Mouse (Mus musculus): ENCODE measurements around the gene Qsox1. TPM values are rescaled to one million over a fixed set of nuclear protein-coding genes. Genes with fewer than 3 reads are reported as not detected.
A peak's percentile ranks its signal among the peaks of the same experiment; 100 is the strongest.

Gene Qsox1
- polyA plus RNA-seq, 1 experiment from 2014 or later: 28.5 TPM

DNA sequence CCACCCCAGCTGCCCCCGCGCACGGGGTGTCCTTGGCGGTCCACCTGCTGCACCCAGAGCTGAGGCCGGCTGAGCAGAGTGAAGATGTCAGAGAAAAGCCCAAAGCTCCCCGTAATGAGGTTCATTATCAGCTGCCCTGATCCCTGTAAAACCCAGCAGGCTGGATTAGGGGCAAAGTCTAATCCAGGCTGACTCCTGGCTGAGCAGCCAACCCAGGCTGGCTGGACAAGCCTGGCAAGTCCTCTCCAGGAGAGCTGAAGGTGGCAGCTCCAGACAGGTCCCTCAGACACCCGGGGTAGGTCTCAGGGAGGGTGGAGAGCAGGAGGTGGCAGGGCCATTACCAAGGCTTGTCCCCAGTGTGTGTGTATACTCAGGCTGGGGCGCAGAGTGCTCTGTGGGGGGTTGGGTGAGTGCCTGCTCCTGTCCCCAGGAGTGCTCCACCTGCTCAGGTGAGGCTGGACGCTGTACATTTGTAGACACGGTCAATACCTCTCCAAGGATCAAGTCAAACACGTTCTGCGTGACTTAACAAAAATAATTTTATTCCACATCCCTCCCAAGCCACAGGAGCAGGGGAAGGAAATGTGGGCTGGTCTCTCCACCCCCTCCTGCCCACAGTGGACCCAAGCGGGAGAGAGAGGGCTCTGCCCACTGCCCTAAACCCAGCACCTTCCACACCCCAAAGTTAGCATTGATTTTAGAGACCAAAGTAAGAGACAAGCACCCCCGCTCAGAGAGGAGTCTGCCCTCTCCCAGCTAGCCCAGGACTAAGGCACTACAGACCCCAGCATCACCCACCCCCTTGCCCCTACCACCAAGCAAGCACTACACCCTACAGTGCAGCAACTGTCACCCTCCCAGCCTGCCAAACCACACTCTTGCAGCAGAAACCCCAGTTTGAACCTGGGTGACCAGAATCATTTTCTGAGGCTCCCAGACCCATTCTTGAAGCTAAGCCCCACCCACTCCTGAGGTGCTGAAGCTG is 34.8 kb downstream of the Qsox1 start:
- Histone ChIP-seq H3K9ac (ENCODE audit: low read depth, low read length) (no peak overlapping the region), H3K4me2 (ENCODE audit: low read length) (no peak overlapping the region), H3K27me3 (ENCODE audit: insufficient read depth, low read length) (no peaks in the 10 kb centered on the region), H3K9me3 (replicated peaks; ENCODE audit: low read length) (no peaks in the 10 kb centered on the region), H3K36me3 (ENCODE audit: insufficient read depth, low read length) (0 out of 2 replicates have a peak, but pooled peaks cover 17% of the 10 kb centered on the region), H3K4me3 (replicated peaks; ENCODE audit: low read depth, low read length) (no peak overlapping the region), H3K4me1 (replicated peaks; ENCODE audit: insufficient read depth, low read length) (no peaks in the 10 kb centered on the region), H3K27ac (no peak overlapping the region)
- TF ChIP-seq CTCF (IDR thresholded peaks at IDR 0.05; ENCODE audit: low read depth): no peak
- 62% methylated on average over 14 of the region's 14 CpGs for WGBS
- peak; percentile 70 for ATAC-seq (replicated peaks; ENCODE audit: low FRiP score, low read depth)
- no peak for DNase-seq (ENCODE audit: low spot score)

DNA sequence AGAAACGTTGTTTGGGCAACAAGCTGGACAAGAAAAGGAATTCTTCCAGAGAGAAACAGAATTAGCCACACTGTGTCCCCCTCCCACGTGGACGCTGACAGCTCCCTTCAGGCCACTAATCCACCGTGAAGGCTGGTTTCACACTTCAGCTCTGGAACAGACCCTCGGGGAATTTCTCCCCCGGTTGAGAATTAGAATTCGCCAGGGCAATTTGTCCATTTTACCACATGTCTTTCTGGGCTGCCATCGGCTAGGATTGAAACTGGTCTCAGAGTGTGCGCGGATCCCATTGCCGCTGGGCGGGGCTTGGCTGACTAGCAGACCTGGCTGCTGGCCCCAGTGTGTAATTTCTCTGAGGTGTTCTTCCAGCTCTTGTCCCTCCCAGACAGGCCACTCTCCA is 53.5 kb downstream of the Qsox1 start:
- Histone ChIP-seq H3K4me2 (ENCODE audit: low read length) (no peak overlapping the region), H3K9me3 (replicated peaks; ENCODE audit: low read length) (no peaks in the 10 kb centered on the region), H3K36me3 (ENCODE audit: insufficient read depth, low read length) (no peaks in the 10 kb centered on the region), H3K4me3 (replicated peaks; ENCODE audit: low read depth, low read length) (no peak overlapping the region), H3K4me1 (replicated peaks; ENCODE audit: insufficient read depth, low read length) (no peaks in the 10 kb centered on the region), H3K9ac (ENCODE audit: low read depth, low read length) (no peak overlapping the region), H3K27ac (no peak overlapping the region), H3K27me3 (ENCODE audit: insufficient read depth, low read length) (no peaks in the 10 kb centered on the region)
- TF ChIP-seq CTCF (IDR thresholded peaks at IDR 0.05; ENCODE audit: low read depth): no peak
- ATAC-seq (replicated peaks; ENCODE audit: low FRiP score, low read depth) (no peak), DNase-seq (ENCODE audit: low spot score) (no peak)
- 30% methylated on average over 12 of the region's 12 CpGs for WGBS

GRCm38 (mm10) chr1:155758711-155759110 is 54.0 kb downstream of the Qsox1 start:
- Histone ChIP-seq H3K27me3 (ENCODE audit: insufficient read depth, low read length) (0 out of 2 replicates have a peak, but pooled peaks cover 4% of the 10 kb centered on the region), H3K4me2 (ENCODE audit: low read length) (no peak overlapping the region), H3K9ac (ENCODE audit: low read depth, low read length) (no peak overlapping the region), H3K4me3 (replicated peaks; ENCODE audit: low read depth, low read length) (no peak overlapping the region), H3K4me1 (replicated peaks; ENCODE audit: insufficient read depth, low read length) (no peaks in the 10 kb centered on the region), H3K27ac (no peak overlapping the region), H3K36me3 (ENCODE audit: insufficient read depth, low read length) (no peaks in the 10 kb centered on the region), H3K9me3 (replicated peaks; ENCODE audit: low read length) (no peaks in the 10 kb centered on the region)
- TF ChIP-seq CTCF (IDR thresholded peaks at IDR 0.05; ENCODE audit: low read depth): no peak
- WGBS: 83% methylated on average over 4 of the region's 4 CpGs
- no peak for ATAC-seq (replicated peaks; ENCODE audit: low FRiP score, low read depth)
- DNase-seq (ENCODE audit: low spot score): no peak

GRCm38 (mm10) chr1:155757621-155758020 is 55.1 kb downstream of the Qsox1 start:
- H3K9me3 ChIP-seq (replicated peaks; ENCODE audit: low read length): no peaks in the 10 kb centered on the region
- H3K4me3 ChIP-seq (replicated peaks; ENCODE audit: low read depth, low read length): no peak overlapping the region
- ATAC-seq (replicated peaks; ENCODE audit: low FRiP score, low read depth) (no peak), DNase-seq (ENCODE audit: low spot score) (no peak)
- no peak overlapping the region for H3K9ac ChIP-seq (ENCODE audit: low read depth, low read length)
- H3K4me2 ChIP-seq (ENCODE audit: low read length): no peak overlapping the region
- H3K4me1 ChIP-seq (replicated peaks; ENCODE audit: insufficient read depth, low read length): no peaks in the 10 kb centered on the region
- no peak for TF ChIP-seq CTCF (IDR thresholded peaks at IDR 0.05; ENCODE audit: low read depth)
- no peak overlapping the region for H3K27ac ChIP-seq
- no peaks in the 10 kb centered on the region for H3K36me3 ChIP-seq (ENCODE audit: insufficient read depth, low read length)
- 0 out of 2 replicates have a peak, but pooled peaks cover 9% of the 10 kb centered on the region for H3K27me3 ChIP-seq (ENCODE audit: insufficient read depth, low read length)
- WGBS: 61% methylated on average over 7 of the region's 7 CpGs

DNA sequence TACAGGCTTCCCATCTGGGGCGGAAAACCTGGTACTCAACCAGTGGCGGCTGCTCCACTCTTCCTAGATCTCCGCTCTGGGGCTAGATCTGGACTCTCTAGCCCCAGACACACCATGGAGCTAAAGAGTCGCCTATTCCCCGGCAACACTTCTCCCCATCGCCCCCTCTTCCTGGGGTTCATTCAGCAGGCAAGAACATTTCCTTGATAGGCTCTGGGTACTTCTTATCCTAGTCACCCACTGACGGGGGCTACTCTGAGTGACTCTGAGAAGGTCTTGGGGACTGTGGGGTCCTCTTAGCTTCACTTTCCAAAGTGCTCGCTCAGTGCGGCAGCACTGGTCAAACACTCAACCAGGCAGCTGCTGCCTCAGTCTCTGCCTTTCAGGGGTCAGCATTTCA is 59.3 kb downstream of the Qsox1 start:
- H3K9ac ChIP-seq (ENCODE audit: low read depth, low read length): no peak overlapping the region
- no peak overlapping the region for H3K4me2 ChIP-seq (ENCODE audit: low read length)
- H3K27ac ChIP-seq: no peak overlapping the region
- no peaks in the 10 kb centered on the region for H3K9me3 ChIP-seq (replicated peaks; ENCODE audit: low read length)
- 88% methylated on average over 9 of the region's 9 CpGs for WGBS
- no peak for TF ChIP-seq CTCF (IDR thresholded peaks at IDR 0.05; ENCODE audit: low read depth)
- DNase-seq (ENCODE audit: low spot score) (no peak), ATAC-seq (replicated peaks; ENCODE audit: low FRiP score, low read depth) (no peak)
- H3K4me3 ChIP-seq (replicated peaks; ENCODE audit: low read depth, low read length): no peak overlapping the region
- no peaks in the 10 kb centered on the region for H3K4me1 ChIP-seq (replicated peaks; ENCODE audit: insufficient read depth, low read length)
- peaks cover 24% of the 10 kb centered on the region for H3K27me3 ChIP-seq (ENCODE audit: insufficient read depth, low read length)
- H3K36me3 ChIP-seq (ENCODE audit: insufficient read depth, low read length): no peaks in the 10 kb centered on the region

GRCm38 (mm10) chr1:155751484-155752255 is 61.0 kb downstream of the Qsox1 start, which contains the start of gene Lhx4:
Gene Lhx4, minus strand, starts transcription at chr1:155751684.
- peaks cover 41% of the 10 kb centered on the region for H3K27me3 ChIP-seq (ENCODE audit: insufficient read depth, low read length)
- H3K9ac ChIP-seq (ENCODE audit: low read depth, low read length): no peak within 1 kb of the TSS
- WGBS: 63% methylated on average over 6 of the region's 6 CpGs

More at GRCm38 (mm10) chr1:155751484-155752255, 61.0 kb downstream of the Qsox1 start, which contains the start of gene Lhx4:
- H3K27ac ChIP-seq: no peak within 1 kb of the TSS
- no peaks in the 10 kb centered on the region for H3K4me1 ChIP-seq (replicated peaks; ENCODE audit: insufficient read depth, low read length)
- TF ChIP-seq CTCF (IDR thresholded peaks at IDR 0.05; ENCODE audit: low read depth): no peak
- no peak for ATAC-seq (replicated peaks; ENCODE audit: low FRiP score, low read depth)
- H3K9me3 ChIP-seq (replicated peaks; ENCODE audit: low read length): no peaks in the 10 kb centered on the region
- H3K36me3 ChIP-seq (ENCODE audit: insufficient read depth, low read length): no peaks in the 10 kb centered on the region
- H3K4me2 ChIP-seq (ENCODE audit: low read length): no peak within 1 kb of the TSS
- DNase-seq (ENCODE audit: low spot score): no peak
- H3K4me3 ChIP-seq (replicated peaks; ENCODE audit: low read depth, low read length): no peak within 1 kb of the TSS
